Mouse (Mus musculus): Measurements from ENCODE around the gene Scaf11. TPM values are rescaled to one million over a fixed set of nuclear protein-coding genes. Genes with fewer than 3 reads are reported as not detected.

The Scaf11 gene
- total RNA-seq, 2 experiments from 2014 or later: 69.4 to 71.1 TPM

- DNase-seq: no peak
Observed at GRCm38 (mm10) chr15:96395071-96395470, 65.6 kb downstream of the Scaf11 start.

GRCm38 (mm10) chr15:96392878-96393277 is 67.8 kb downstream of the Scaf11 start:
- no peak for DNase-seq

GRCm38 (mm10) chr15:96388565-96388964 is 72.1 kb downstream of the Scaf11 start:
- DNase-seq: no peak

GRCm38 (mm10) chr15:96382223-96382622 is 78.4 kb downstream of the Scaf11 start:
- no peak for DNase-seq

DNA sequence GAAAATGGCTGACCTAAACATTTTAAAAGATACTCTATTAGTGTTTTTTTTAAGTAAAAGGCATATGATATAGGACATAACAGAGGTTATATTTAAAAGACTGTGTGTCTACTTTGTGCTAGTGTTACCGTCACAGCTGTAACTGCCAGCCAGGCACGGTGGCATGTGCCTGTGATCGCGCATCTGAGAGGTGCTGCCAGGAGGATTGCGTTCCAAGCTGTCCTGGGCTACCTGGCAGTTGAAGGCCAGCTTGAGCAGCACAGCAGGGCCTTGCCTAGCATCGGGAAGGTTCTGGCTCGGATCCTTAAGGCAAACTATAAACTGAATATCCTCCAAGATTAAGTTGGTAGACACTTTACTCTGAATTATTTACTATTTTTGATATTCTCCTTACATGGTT is 82.9 kb downstream of the Scaf11 start:
- DNase-seq: no peak

DNA sequence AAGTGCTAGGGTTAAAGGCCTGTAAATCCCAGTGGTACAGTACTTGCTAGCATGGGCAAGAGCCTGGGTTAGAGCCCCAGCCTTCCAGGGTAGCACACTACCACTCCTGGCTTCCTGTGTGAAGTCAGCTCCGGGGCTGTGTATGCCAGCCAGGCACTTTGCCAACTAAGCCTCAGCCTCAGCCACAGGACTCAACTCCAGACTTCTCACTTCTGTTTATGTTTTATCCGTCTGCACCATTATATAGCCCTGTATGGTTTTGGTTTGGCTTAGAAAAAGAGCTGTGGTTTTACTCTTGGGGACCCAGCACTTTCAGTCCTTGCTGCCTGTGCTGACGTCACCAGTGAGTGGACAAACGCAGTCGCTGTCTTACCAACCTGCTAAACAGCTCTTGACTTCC is 83.4 kb downstream of the Scaf11 start:
- peak; percentile 44 for DNase-seq

- DNase-seq: no peak
Observed at GRCm38 (mm10) chr15:96376214-96376613, 84.4 kb downstream of the Scaf11 start.

DNA sequence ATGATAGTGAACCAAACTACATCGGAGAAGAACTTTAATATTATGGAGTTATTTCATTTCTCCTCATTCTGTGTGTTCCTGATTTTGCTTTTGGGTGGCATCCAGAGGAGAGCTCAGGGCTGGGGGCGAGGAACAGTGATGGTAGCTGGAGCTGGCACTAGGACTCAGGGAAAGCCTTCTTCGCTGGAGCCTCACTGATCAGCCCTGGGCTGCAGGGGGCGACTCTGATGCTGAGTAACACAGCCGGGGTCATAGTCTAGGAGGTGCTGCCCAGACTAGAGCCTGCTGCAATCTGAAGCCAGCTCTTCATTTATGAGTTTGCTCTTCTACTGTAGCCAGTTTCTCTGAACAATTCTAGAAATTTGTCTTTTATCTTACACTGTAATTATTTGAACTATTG is 87.5 kb downstream of the Scaf11 start:
- DNase-seq: no peak

DNA sequence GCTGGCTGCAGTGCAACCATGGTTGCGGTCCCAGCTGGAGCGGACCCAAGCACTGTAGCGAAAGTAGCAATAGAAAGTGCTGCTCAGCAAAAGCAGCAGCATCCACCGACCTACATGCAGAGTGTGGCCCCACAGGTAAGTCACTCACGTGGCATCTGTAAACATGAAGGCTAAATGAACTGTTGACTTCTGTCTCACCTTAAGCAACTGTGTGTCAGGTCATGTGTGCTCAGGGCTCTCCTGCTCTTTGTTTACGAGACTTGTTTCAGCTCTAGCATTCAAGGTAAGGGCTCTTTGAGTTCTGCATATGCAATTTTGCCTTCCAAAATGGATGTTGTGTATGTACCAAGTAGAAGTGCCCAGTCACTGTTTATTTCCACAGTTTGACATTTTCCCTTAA is 88.0 kb downstream of the Scaf11 start:
- no peak for DNase-seq

DNA sequence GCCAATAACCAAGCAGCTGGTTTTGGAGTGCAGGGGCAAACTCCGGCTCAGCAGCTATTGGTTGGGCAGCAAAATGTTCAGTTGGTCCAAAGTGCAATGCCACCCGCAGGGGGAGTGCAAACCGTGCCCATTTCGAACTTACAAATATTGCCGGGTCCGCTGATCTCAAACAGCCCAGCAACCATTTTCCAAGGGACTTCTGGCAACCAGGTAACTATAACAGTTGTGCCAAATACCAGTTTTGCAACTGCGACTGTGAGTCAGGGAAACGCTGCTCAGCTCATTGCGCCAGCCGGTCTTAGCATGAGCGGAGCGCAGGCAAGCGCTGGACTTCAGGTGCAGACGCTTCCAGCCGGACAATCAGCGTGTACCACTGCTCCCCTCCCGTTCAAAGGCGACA is 89.3 kb downstream of the Scaf11 start:
- no peak for DNase-seq

GRCm38 (mm10) chr15:96366176-96366963 is 94.3 kb downstream of the Scaf11 start:
- DNase-seq: no peak

- DNase-seq: no peak
Observed at GRCm38 (mm10) chr15:96365351-96365750, 95.3 kb downstream of the Scaf11 start.

Small RNAs within 50 kb of the gene (microRNA-seq; reads per million reads assigned to microRNA genes)
- gene Gm25397: 0 reads per million in 2 experiments

Other genes with a start within 250 kb of the Scaf11 start
- gene Arid2, start 173.3 kb downstream of the Scaf11 start, total RNA-seq (2021): 10 to 100 TPM; 42.9 to 47.6 TPM
- 10 to 100 TPM; 88.2 to 90.4 TPM for gene Slc38a1, start 182.1 kb upstream of the Scaf11 start, total RNA-seq (2021)
- 100 to 1,000 TPM; 359 to 377 TPM for gene Slc38a2, start 238.9 kb upstream of the Scaf11 start, total RNA-seq (2021)

All from heart, postnatal 4 days (tissue).